Mouse (Mus musculus) testis, adult 2 months (tissue): ENCODE results near the gene Snph.

Source experiments
- CTCF ChIP-seq: fragments of 200-500 bp; IDR thresholded peaks from 2 replicates; pipeline ENCODE4 v1.5.1; 2012; ENCODE audit warnings: low read depth, mild to moderate bottlenecking, inconsistent platforms, low read length, moderate library complexity; ENCODE audit not compliant: control insufficient read depth, insufficient read depth, insufficient replicate concordance
- POLR2A ChIP-seq: fragments of 200-500 bp; IDR thresholded peaks from 2 replicates; pipeline ENCODE4 v1.6.1; 2012; ENCODE audit warnings: low read depth, mild to moderate bottlenecking, inconsistent platforms, low read length, moderate library complexity; ENCODE audit not compliant: control insufficient read depth

GRCm38 (mm10) chr2:151566856-151567255 is 65.5 kb downstream of the Snph start:
- TF ChIP-seq CTCF (no peak), POLR2A (no peak)
